Mouse (Mus musculus) myocyte (in vitro differentiated cells): ENCODE results near the gene Bbs1. TPM values are rescaled to one million over a fixed set of nuclear protein-coding genes. Genes with fewer than 3 reads are reported as not detected.
A peak's percentile ranks its signal among the peaks of the same experiment; 100 is the strongest.

Experiments
- H3K27me3 ChIP-seq: one replicate; pipeline ENCODE4 v1.6.1; 2011; ENCODE audit not compliant: control insufficient read depth, insufficient read depth, insufficient read length
- H3K36me3 ChIP-seq: one replicate; pipeline ENCODE4 v1.6.1; 2011; ENCODE audit not compliant: control insufficient read depth, insufficient read depth
- H3K4me2 ChIP-seq: one replicate; pipeline ENCODE4 v1.6.1; 2011; ENCODE audit warnings: low read depth, control low read depth
- H3K4me3 ChIP-seq: one replicate; pipeline ENCODE4 v1.5.1; 2011; ENCODE audit warnings: mild to moderate bottlenecking, control low read depth, moderate library complexity
- H3K79me2 ChIP-seq: one replicate; pipeline ENCODE4 v1.6.1; 2011; ENCODE audit not compliant: control insufficient read depth, insufficient read depth
- H3ac ChIP-seq: one replicate; pipeline ENCODE4 v1.6.1; 2011; ENCODE audit not compliant: control insufficient read depth, insufficient read length
- CEBPB ChIP-seq: IDR thresholded peaks from 2 replicates; pipeline ENCODE4 v1.6.1; 2011; ENCODE audit warnings: mild to moderate bottlenecking, moderate library complexity; ENCODE audit not compliant: poor library complexity, insufficient read depth, severe bottlenecking
- E2F4 ChIP-seq: IDR thresholded peaks from one replicate; pipeline ENCODE4 v1.6.1; 2011; ENCODE audit warnings: mild to moderate bottlenecking, control low read depth, moderate library complexity; ENCODE audit not compliant: insufficient read depth
- MAX ChIP-seq: IDR thresholded peaks from one replicate; pipeline ENCODE4 v1.6.1; 2011; ENCODE audit warnings: low read depth, mild to moderate bottlenecking, control low read depth
- MYOD1 ChIP-seq, 3 experiments: IDR thresholded peaks; one replicate each; pipeline ENCODE4 v1.6.1; 2011; ENCODE audit warnings: control low read depth in 2 of 3, low read depth in 2 of 3, mild to moderate bottlenecking in 2 of 3, moderate library complexity in 1 of 3; ENCODE audit not compliant: insufficient read length in 2 of 3, control insufficient read depth in 1 of 3
- MYOG ChIP-seq, 3 experiments: IDR thresholded peaks; one replicate each; pipeline ENCODE4 v1.6.1; 2011; ENCODE audit warnings: control low read depth in 2 of 3, low read depth in 2 of 3, mild to moderate bottlenecking in 2 of 3; ENCODE audit not compliant: insufficient read length in 2 of 3, control insufficient read depth in 1 of 3, insufficient read depth in 1 of 3
- POLR2A ChIP-seq: IDR thresholded peaks from one replicate; pipeline ENCODE4 v1.6.1; 2011; ENCODE audit warnings: low read depth, mild to moderate bottlenecking, control low read depth, moderate library complexity; ENCODE audit not compliant: insufficient read length
- POLR2AphosphoS2 ChIP-seq: IDR thresholded peaks from one replicate; pipeline ENCODE4 v1.6.1; 2011; ENCODE audit warnings: low read depth, control low read depth; ENCODE audit not compliant: insufficient read length
- REST ChIP-seq: IDR thresholded peaks from one replicate; pipeline ENCODE4 v1.6.1; 2011; ENCODE audit warnings: mild to moderate bottlenecking, control low read depth, moderate library complexity; ENCODE audit not compliant: insufficient read depth, insufficient read length
- SRF ChIP-seq: IDR thresholded peaks from one replicate; pipeline ENCODE4 v1.6.1; 2011; ENCODE audit warnings: low read depth; ENCODE audit not compliant: control insufficient read depth, insufficient read length
- TCF12 ChIP-seq: IDR thresholded peaks from one replicate; pipeline ENCODE4 v1.6.1; 2011; ENCODE audit warnings: mild to moderate bottlenecking, control low read depth; ENCODE audit not compliant: poor library complexity, insufficient read depth, severe bottlenecking
- TCF3 ChIP-seq: IDR thresholded peaks from one replicate; pipeline ENCODE4 v1.6.1; 2011; ENCODE audit warnings: low read depth, control low read depth; ENCODE audit not compliant: insufficient read length
- USF1 ChIP-seq: IDR thresholded peaks from one replicate; pipeline ENCODE4 v1.6.1; 2011; ENCODE audit warnings: low read depth, mild to moderate bottlenecking, control low read depth, moderate library complexity
- polyA plus RNA-seq: library from polyadenylated mRNA; unstranded; fragments of >200 nt; fragmentation: generic; extraction: Trizol; gene quantifications from one replicate; pipeline ENCODE4 v1.2.1, GENCODE M21; 2012; ENCODE audit warnings: missing spikeins

The Bbs1 gene
- polyA plus RNA-seq, 1 experiment: 3.6 TPM

GRCm38 (mm10) chr19:4883961-4884360, 22.5 kb downstream of the Bbs1 start:
- no peaks in the 10 kb centered on the region for H3K27me3 ChIP-seq
- H3K4me3 ChIP-seq: no peak overlapping the region
- no peak for TF ChIP-seq MAX
- no peak for TF ChIP-seq MYOD1 (IDR thresholded peaks at IDR 0.05; ENCODE audit: control insufficient read depth in 1 of 3, insufficient read length in 2 of 3, low read depth in 2 of 3)
- no peak overlapping the region for H3K4me2 ChIP-seq
- H3K79me2 ChIP-seq: no peaks in the 10 kb centered on the region
- no peak overlapping the region for H3ac ChIP-seq
- no peaks in the 10 kb centered on the region for H3K36me3 ChIP-seq

GRCm38 (mm10) chr19:4879324-4879703, 27.1 kb downstream of the Bbs1 start:
- Histone ChIP-seq H3K79me2 (peaks cover 8% of the 10 kb centered on the region), H3K4me3 (peak overlapping the region; percentile 43), H3ac (peak overlapping the region; percentile 48), H3K27me3 (no peaks in the 10 kb centered on the region), H3K36me3 (no peaks in the 10 kb centered on the region), H3K4me2 (peak overlapping the region; percentile 89)
- TF ChIP-seq CEBPB: no peak
- no peak for TF ChIP-seq MYOD1 (IDR thresholded peaks at IDR 0.05; ENCODE audit: control insufficient read depth in 1 of 3, insufficient read length in 2 of 3, low read depth in 2 of 3)
- TF ChIP-seq E2F4: no peak
- TF ChIP-seq TCF3: no peak
- no peak for TF ChIP-seq MAX
- TF ChIP-seq USF1: no peak
- no peak for TF ChIP-seq MYOG (IDR thresholded peaks at IDR 0.05; ENCODE audit: control insufficient read depth in 1 of 3, insufficient read depth in 1 of 3, insufficient read length in 2 of 3, low read depth in 2 of 3)
- TF ChIP-seq POLR2A: no peak
- TF ChIP-seq REST: no peak
- TF ChIP-seq SRF: no peak

- Histone ChIP-seq H3K4me2 (peak within 1 kb of the TSS; percentile 96), H3K27me3 (no peaks in the 10 kb centered on the region), H3K79me2 (peaks cover 8% of the 10 kb centered on the region), H3K36me3 (no peaks in the 10 kb centered on the region), H3K4me3 (peak within 1 kb of the TSS; percentile 43), H3ac (peak within 1 kb of the TSS; percentile 48)
- no peak for TF ChIP-seq TCF3
- TF ChIP-seq MYOG (IDR thresholded peaks at IDR 0.05; ENCODE audit: control insufficient read depth in 1 of 3, insufficient read depth in 1 of 3, insufficient read length in 2 of 3, low read depth in 2 of 3): peak in 1 of 3 experiments; percentile 12
- no peak for TF ChIP-seq REST
- peak; percentile 7 for TF ChIP-seq E2F4
- peak; percentile 49 for TF ChIP-seq POLR2A
Measured at GRCm38 (mm10) chr19:4878405-4879323, 27.8 kb downstream of the Bbs1 start, which contains the start of gene Zdhhc24. Zdhhc24 (plus strand) TSS chr19:4878668.

GRCm38 (mm10) chr19:4877785-4878184, 28.6 kb downstream of the Bbs1 start, which contains the start of gene Actn3:
Actn3 (minus strand) TSS chr19:4877909.
- H3K27me3 ChIP-seq: no peaks in the 10 kb centered on the region
- H3K36me3 ChIP-seq: no peaks in the 10 kb centered on the region
- H3K4me3 ChIP-seq: peak within 1 kb of the TSS; percentile 43
- H3ac ChIP-seq: peak within 1 kb of the TSS; percentile 48
- H3K79me2 ChIP-seq: peaks cover 8% of the 10 kb centered on the region
- peak within 1 kb of the TSS; percentile 96 for H3K4me2 ChIP-seq
- TF ChIP-seq TCF12 (no peak), USF1 (no peak), TCF3 (no peak), POLR2A (peak; percentile 75), POLR2AphosphoS2 (peak; percentile 31), SRF (peak; percentile 93), CEBPB (peak; percentile 66; the same call in 1 of the 2 replicates), MAX (no peak)

- TF ChIP-seq POLR2AphosphoS2 (no peak), POLR2A (no peak), TCF12 (no peak), SRF (no peak), USF1 (no peak), E2F4 (no peak), MAX (no peak), TCF3 (no peak), REST (no peak), MYOD1 (IDR thresholded peaks at IDR 0.05; ENCODE audit: control insufficient read depth in 1 of 3, insufficient read length in 2 of 3, low read depth in 2 of 3) (peak in 1 of 3 experiments; percentile 39), CEBPB (no peak), MYOG (IDR thresholded peaks at IDR 0.05; ENCODE audit: control insufficient read depth in 1 of 3, insufficient read depth in 1 of 3, insufficient read length in 2 of 3, low read depth in 2 of 3) (peak in 1 of 3 experiments; percentile 63)
- Histone ChIP-seq H3ac (peak overlapping the region; percentile 48), H3K36me3 (no peaks in the 10 kb centered on the region), H3K4me2 (peak overlapping the region; percentile 96), H3K4me3 (peak overlapping the region; percentile 43), H3K27me3 (no peaks in the 10 kb centered on the region), H3K79me2 (peaks cover 8% of the 10 kb centered on the region)
Measured at GRCm38 (mm10) chr19:4876755-4877154, 29.7 kb downstream of the Bbs1 start.
